Mouse (Mus musculus) limb, embryonic 11.5 days (tissue): ENCODE data around the gene Spata17. TPM values are rescaled to one million over a fixed set of nuclear protein-coding genes. Genes with fewer than 3 reads are reported as not detected.

Source experiments
- ATAC-seq: fragments of 200-750 bp; cut with Nextera tagmentation; 2 replicates; pipeline ENCODE4 v1.8.0; 2017; ENCODE audit warnings: low read depth; ENCODE audit not compliant: insufficient number of reproducible peaks, low FRiP score, low TSS enrichment
- DNase-seq: peaks from one replicate; pipeline ENCODE4 v3.0.0-alpha.2; 2015; ENCODE audit warnings: low spot score
- H3K27ac ChIP-seq: fragments of 300-500 bp; sonication (generic); replicated peaks from 2 replicates; pipeline ENCODE4 v1.5.1; 2014; ENCODE audit warnings: low read depth, mild to moderate bottlenecking, low read length
- H3K27me3 ChIP-seq: fragments of 300-500 bp; sonication (generic); 2 replicates; pipeline ENCODE4 v1.6.1; 2014; ENCODE audit warnings: mild to moderate bottlenecking, low read length, mixed read lengths; ENCODE audit not compliant: control insufficient read depth, insufficient read depth
- H3K36me3 ChIP-seq: fragments of 300-500 bp; sonication (generic); 2 replicates; pipeline ENCODE4 v1.6.1; 2014; ENCODE audit warnings: mild to moderate bottlenecking, low read length, moderate library complexity, mixed read lengths; ENCODE audit not compliant: control insufficient read depth, insufficient read depth
- H3K4me1 ChIP-seq: fragments of 300-500 bp; sonication (generic); 2 replicates; pipeline ENCODE4 v1.6.1; 2014; ENCODE audit warnings: low read length, mixed read lengths; ENCODE audit not compliant: control insufficient read depth, insufficient read depth
- H3K4me2 ChIP-seq: fragments of 300-500 bp; sonication (generic); 2 replicates; pipeline ENCODE4 v1.6.1; 2014; ENCODE audit warnings: low read depth, mild to moderate bottlenecking, moderate library complexity; ENCODE audit not compliant: severe bottlenecking
- H3K4me3 ChIP-seq: fragments of 300-500 bp; sonication (generic); 2 replicates; pipeline ENCODE4 v1.5.1; 2014; ENCODE audit warnings: low read depth, low read length
- H3K9ac ChIP-seq: fragments of 300-500 bp; sonication (generic); 2 replicates; pipeline ENCODE4 v1.6.1; 2014; ENCODE audit warnings: mild to moderate bottlenecking, low read length
- H3K9me3 ChIP-seq: fragments of 300-500 bp; sonication (generic); 2 replicates; pipeline ENCODE4 v1.6.1; 2016; ENCODE audit warnings: low read length; ENCODE audit not compliant: control insufficient read depth
- WGBS: fragments of 180-500 bp; shearing (Covaris S2); extraction: QIAGEN DNeasy Blood & Tissue Kit; methylation state at CpG from one replicate; pipeline ENCODE4 v1.1.7; 2014; 5-methylcytosine and 5-hydroxymethylcytosine counted together
- polyA plus RNA-seq: library from polyadenylated mRNA; unstranded; fragments of >200 nt; fragmentation: Nextera tagmentation; extraction: Ambion mirVana; gene quantifications from 2 replicates; pipeline ENCODE4 v1.2.1, GENCODE M21; 2014

The Spata17 gene
- polyA plus RNA-seq, 1 experiment from 2014 or later = 0.72 TPM

DNA sequence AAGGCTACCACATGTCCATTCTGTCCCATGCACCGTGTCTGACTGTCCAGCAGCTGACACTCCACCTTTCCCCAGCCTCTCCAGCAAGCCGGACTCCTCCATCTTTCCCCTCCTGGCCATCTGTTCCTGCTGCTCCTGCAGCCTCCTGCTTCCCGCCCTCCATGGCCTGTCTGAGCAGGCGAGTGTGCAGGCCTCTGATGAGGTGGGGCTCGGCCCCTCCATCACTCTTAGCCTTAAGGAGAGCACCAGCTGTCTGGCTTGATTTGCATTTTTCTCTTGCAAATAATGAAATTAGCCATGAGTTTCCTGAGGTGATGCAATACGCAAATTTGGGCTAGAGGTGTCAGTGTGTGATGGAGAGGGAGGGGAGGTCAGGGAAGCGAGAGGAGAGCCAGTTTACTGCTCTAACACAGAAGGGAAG, 211.8 kb downstream of the Spata17 start:
- no peaks in the 10 kb centered on the region for H3K36me3 ChIP-seq
- no peaks in the 10 kb centered on the region for H3K4me1 ChIP-seq
- ATAC-seq = no peak
- no peak overlapping the region for H3K4me2 ChIP-seq
- H3K27ac ChIP-seq = no peak overlapping the region
- H3K9ac ChIP-seq = no peak overlapping the region
- H3K4me3 ChIP-seq = no peak overlapping the region
- no peaks in the 10 kb centered on the region for H3K27me3 ChIP-seq
- H3K9me3 ChIP-seq = no peaks in the 10 kb centered on the region
- DNase-seq = no peak
- WGBS = 46% methylated on average over 7 of the region's 7 CpGs

DNA sequence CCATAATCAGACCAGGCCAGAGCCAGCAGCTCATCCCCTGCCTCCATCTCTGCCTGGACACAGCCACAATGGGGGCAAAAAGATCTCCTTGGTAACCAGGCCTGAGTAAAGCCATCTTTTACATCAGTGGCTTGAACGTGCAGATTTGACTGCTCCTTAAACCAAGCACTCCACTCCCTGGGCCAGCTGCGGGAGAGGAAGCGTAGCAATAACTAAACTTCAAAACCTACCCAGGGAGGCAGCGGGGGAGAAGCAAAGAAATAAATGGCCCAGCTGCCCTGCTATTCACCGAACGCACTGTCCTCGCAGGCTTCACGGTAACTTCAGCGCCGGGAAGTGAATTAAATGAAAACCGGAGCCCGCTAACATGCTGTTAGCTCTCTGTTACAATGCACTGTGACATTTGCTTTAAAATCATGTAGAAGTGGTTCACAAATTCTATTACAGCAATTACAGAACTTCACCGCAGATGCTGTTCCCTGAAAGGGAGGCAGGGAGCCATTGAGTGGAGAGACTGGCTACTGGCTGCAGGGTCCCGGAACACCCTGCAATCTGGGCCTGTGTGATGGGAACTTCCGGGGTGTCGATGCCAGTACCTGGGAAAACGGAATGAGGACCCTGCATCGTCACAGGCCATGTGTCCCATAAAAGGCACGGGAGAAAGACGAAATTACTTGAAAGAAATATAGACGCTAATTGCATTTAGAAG, 217.5 kb downstream of the Spata17 start:
- ATAC-seq (no peak), DNase-seq (no peak)
- Histone ChIP-seq H3K27me3 (no peaks in the 10 kb centered on the region), H3K4me1 (no peaks in the 10 kb centered on the region), H3K4me3 (no peak overlapping the region), H3K9ac (no peak overlapping the region), H3K9me3 (no peaks in the 10 kb centered on the region), H3K4me2 (no peak overlapping the region), H3K36me3 (no peaks in the 10 kb centered on the region), H3K27ac (no peak overlapping the region)
- 85% methylated on average over 21 of the region's 21 CpGs for WGBS

Other genes with a start within 250 kb of the Spata17 start
- gene D1Pas1, start 248.0 kb downstream of the Spata17 start, polyA plus RNA-seq = 0.11 and 0.14 TPM in 2 replicates
- 23.4 and 25.2 TPM in 2 replicates for gene Gpatch2, start within 50 bp of the Spata17 start, polyA plus RNA-seq